Mouse (Mus musculus): ENCODE measurements at regions not wholly inside any gene's neighbourhood (a gene's known extent, or its start where the extent isn't known, plus 50 kb on each side); places are given as distances from the start of the nearest gene placed in this dataset.

DNA sequence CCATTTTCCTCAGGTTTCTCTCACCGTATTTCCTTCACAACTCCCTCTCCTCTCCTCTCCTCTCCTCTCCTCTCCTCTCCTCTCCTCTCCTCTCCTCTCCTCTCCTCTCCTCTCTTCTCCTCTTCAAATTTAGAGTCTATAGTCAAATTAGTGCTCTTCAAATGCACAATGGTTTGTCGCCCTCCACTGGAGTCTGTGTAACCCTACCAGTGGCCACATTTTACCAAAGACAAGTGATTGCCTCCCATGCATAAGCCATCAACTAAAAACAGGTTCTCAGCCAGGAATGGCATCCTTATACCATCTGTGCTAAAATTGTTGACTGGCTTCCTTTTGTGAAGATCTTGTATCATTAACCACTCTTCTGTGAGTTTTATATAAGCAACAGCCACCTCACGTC lies 979.5 kb upstream of the Adam24 start:
- peak in 1 of 2 experiments; percentile 18 for DNase-seq (ENCODE audit: low spot score in 2 of 2)

DNA sequence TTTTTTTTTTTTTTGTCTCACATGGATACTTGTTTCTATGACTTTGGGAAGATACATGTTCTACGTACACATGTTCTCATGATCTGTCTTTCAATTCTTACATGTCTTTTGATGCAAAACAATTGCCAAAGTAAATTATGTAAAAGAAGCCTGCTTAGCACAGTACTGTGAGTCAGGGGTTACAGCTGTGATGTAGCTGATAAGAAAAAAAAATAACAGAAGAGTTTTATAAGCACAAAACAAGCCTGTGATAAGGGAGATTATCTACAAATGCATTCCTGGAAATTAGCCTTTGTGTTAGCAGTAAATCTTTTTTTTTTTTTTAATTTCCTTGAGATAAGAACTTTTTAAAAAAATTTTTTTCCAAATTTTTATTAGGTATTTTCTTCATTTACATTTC lies 969.0 kb upstream of the Adam24 start:
- DNase-seq (ENCODE audit: low spot score in 2 of 2) = no peak

DNA sequence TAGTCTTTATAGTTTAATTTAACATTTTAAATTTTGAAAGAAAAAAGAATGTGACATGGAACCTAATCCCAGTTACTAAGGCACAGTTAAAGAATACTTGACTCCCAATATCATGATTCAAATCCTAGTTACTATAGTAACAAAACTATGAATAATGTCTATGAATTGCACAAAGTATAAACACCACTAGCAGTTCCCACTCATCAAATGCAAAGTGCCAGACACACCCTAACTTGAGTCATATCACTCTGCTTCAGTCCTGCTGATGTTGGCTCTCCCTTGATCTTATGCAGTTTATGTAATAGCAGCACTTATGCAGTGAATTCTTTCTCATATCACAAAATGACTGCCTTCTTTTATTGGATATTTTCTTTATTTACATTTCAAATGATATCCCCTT lies 932.5 kb upstream of the Adam24 start:
- no peak for DNase-seq (ENCODE audit: low spot score in 2 of 2)

DNA sequence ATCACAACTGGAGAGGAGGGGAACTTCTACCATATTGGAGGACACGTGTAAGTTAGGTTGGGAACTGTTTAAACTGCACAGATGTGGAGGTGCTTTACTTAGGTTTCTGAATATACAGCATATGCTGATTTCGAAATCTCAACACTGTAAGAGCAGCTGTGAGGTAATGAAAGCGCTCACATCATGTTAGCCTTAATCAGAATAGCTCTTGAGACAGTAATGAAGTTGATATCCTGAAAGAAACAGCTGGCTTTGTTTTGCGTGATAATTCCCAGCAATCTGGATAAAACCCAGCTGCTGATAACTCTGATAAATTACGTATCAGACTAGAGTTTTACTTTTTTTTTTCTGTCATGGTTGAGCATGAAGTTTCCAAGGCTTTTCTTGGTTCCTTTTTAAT lies 928.7 kb upstream of the Adam24 start:
- DNase-seq (ENCODE audit: low spot score in 2 of 2) = no peak

DNA sequence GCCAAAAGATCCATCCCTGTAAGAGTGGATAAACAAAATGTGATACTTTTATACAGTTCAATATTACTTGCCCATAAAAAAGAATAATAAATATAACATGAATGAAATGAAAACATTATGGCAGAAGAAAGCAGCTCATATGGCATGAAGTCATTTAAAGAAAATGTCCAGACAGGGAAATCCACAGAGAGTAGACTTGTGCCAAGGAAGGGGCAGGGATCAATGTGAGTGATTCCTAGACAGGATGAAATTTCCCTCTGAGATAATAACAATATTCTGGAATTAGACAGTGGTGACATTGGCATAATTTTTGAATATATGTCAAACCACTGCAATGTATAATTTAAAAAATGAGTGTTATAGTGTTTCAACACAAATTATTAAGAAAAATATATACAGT lies 915.0 kb upstream of the Adam24 start:
- DNase-seq (ENCODE audit: low spot score in 2 of 2) = no peak

DNA sequence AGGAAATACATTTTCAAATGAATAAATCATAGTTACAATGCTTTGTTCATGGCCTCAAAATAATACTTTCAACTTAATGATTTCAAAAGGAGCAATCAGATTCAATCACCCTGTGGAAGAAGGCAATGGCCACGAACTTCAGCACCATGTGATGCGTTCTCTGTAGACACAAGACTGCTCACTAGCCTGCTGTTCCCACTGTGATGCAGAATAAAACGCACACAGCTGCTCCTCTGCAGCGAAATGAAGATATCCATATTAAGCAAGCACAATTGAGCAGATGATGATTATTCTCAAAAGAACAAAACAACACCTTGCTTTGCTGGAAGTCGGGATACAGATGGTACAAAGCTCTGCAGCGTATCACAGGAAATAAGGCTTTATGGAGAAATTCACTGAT lies 895.4 kb upstream of the Adam24 start:
- DNase-seq (ENCODE audit: low spot score in 2 of 2) = no peak

DNA sequence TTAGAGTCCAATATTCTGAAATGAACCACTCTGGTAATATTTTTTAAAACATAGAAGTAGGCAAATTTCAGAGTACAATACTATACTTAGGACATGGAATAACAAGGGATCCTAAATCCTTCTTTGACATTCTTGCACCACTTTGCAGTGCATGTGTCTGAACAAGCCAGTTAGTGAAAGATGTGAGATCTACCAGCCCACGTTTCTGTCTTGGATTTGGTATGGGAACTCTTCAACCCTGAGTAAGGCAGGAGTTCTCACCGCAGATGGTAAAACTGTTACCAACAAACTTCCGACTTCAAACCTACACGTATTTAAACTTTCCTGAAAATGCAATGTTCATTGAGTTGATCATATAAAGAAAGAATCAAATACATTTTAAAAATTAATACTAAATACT lies 894.7 kb upstream of the Adam24 start:
- no peak for DNase-seq (ENCODE audit: low spot score in 2 of 2)

DNA sequence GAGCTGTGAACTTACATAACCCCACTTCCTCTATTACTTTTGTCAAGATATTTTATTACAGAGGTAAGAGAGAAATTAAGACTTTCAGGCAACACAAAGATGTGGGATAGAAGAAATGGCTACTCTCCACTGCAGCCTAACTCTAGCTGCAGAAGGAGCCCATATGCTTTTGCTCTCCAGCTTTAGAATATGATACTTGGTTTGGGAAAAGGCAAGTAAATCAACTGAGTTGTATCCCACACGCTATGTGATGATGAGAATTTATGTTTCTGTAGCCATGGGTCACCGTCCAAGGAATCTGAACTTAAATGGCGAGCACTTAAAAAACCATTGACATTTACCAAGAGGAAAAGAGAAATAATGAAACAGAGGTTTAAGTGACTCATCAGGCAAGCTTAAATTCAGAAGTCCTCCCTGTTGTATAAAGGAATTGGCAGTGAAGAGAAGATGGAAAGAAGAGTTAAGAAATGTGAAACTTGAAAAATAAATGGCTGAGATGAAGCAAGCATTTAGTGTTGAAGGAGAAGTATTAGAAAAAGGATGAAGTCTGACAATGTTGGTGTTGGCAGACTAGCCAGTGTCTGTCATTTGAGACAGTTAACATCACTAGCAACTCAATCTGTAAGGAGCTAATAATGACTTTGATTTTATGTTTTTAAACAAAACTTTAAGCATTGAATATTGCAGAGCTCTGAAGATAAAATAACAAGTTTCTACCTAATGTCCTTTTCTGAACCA lies 893.3 kb upstream of the Adam24 start:
- no peak for DNase-seq (ENCODE audit: low spot score in 2 of 2)

DNA sequence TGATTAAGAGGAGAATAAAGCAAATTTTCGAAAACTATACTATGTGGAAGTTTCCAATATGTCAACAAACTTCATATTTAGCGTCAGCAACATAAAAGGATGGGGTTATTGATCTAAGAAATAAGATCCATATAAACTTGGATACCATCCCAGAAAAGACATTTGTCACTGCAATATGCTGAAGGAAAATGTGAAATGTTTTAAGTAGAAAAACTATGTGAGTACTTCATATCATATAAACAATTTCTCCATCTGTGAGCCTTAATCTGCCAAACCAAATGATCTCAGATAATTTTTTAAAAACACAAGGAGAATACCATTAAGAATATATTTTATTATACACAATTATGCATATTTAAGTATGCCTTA lies 892.7 kb upstream of the Adam24 start:
- DNase-seq (ENCODE audit: low spot score in 2 of 2) = no peak
